Mouse (Mus musculus): ENCODE measurements around the gene Mylip. TPM values are rescaled to one million over a fixed set of nuclear protein-coding genes. Genes with fewer than 3 reads are reported as not detected.

The Mylip gene
- polyA plus RNA-seq, 1 experiment from 2014 or later, result 5.1 TPM

DNA sequence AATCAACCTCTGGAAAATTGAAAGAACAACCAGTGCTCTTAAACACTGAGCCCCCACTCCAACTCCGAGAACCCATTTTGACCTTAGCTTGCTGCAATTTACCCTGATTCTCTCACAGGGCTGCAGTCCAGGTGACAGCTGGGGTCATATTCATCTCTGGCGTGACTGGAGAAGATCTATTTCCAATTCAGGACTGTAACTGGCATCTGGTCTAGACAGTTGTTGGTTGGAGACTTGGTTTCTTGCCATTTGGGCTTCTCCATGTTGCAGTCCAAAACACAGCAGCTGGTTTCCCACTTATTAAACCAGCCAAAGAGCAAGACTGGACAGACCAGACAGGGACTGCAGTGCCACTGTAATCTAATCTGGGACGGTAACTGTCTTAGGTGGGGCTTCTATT, 70.6 kb downstream of the Mylip start:
- Histone ChIP-seq H3K9me3 (ENCODE audit: control insufficient read depth, low read length) (no peaks in the 10 kb centered on the region), H3K27me3 (ENCODE audit: control insufficient read depth, insufficient read depth, low read length) (no peaks in the 10 kb centered on the region), H3K27ac (replicated peaks) (no peak overlapping the region), H3K4me3 (ENCODE audit: low read depth, low read length) (no peak overlapping the region), H3K4me1 (replicated peaks; ENCODE audit: control insufficient read depth, insufficient read depth) (peaks cover 2% of the 10 kb centered on the region; the same call in 1 of the 2 replicates), H3K9ac (ENCODE audit: low read length) (no peak overlapping the region), H3K4me2 (replicated peaks; ENCODE audit: low read depth) (no peak overlapping the region), H3K36me3 (ENCODE audit: control insufficient read depth, insufficient read depth, low read length) (no peaks in the 10 kb centered on the region)
- DNase-seq (ENCODE audit: low spot score) (no peak), ATAC-seq (ENCODE audit: low FRiP score, low TSS enrichment) (no peak)
- 85% methylated on average over 3 of the region's 3 CpGs for WGBS
- TF ChIP-seq EP300 (optimal IDR thresholded peaks at IDR 0.05), result no peak
- TF ChIP-seq CTCF (IDR thresholded peaks at IDR 0.05; ENCODE audit: low read depth), result no peak

DNA sequence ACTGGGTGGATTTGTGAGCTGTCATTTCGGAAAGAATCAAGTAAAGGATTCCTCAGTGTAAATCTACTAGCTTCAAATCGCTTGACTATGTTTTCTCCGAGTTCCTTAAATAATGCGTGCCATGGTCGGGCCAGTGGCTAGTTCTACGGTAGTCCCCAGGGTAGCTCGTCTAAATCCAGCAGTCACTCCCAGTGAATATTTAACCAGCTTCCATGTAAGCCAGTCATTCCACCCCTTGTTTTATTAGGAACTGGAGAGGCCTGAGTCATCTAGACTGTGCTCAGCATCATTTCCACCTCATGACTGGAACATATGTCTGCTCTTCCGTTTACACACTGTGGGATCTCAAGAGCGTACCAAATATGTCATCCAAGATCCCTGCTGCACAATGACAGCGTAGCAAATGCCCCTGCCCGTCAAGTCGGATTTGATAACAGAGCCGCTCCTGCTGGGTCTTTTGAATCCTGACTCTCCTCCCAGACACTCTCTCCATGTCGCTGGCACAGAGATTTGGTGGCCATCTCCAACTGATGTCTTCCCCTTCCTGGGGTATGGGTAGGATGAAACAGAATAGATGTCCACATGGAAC, 71.9 kb downstream of the Mylip start:
- Histone ChIP-seq H3K27ac (replicated peaks) (no peak overlapping the region), H3K4me3 (ENCODE audit: low read depth, low read length) (no peak overlapping the region), H3K27me3 (ENCODE audit: control insufficient read depth, insufficient read depth, low read length) (no peaks in the 10 kb centered on the region), H3K4me2 (replicated peaks; ENCODE audit: low read depth) (no peak overlapping the region), H3K9me3 (ENCODE audit: control insufficient read depth, low read length) (no peaks in the 10 kb centered on the region), H3K9ac (ENCODE audit: low read length) (no peak overlapping the region), H3K36me3 (ENCODE audit: control insufficient read depth, insufficient read depth, low read length) (no peaks in the 10 kb centered on the region), H3K4me1 (replicated peaks; ENCODE audit: control insufficient read depth, insufficient read depth) (no peaks in the 10 kb centered on the region)
- 80% methylated on average over 14 of the region's 14 CpGs for WGBS
- no peak for TF ChIP-seq EP300 (optimal IDR thresholded peaks at IDR 0.05)
- no peak for TF ChIP-seq CTCF (IDR thresholded peaks at IDR 0.05; ENCODE audit: low read depth)
- no peak for ATAC-seq (ENCODE audit: low FRiP score, low TSS enrichment)
- DNase-seq (ENCODE audit: low spot score), result no peak

Other genes with a start within 250 kb of the Mylip start
- gene Gmpr, start 117.7 kb downstream of the Mylip start, polyA plus RNA-seq (2015; fragmentation: Nextera tagmentation; extraction: Ambion mirVana), result 38.7 and 40.3 TPM in 2 replicates

Measured in stomach, postnatal 0 days (tissue).